Mouse (Mus musculus) hindbrain, embryonic 10.5 days (tissue): ENCODE data around the gene Wrap53. TPM values are rescaled to one million over a fixed set of nuclear protein-coding genes. Genes with fewer than 3 reads are reported as not detected.
"Not testable (repeated sequence)": the region's sequence is repeated elsewhere in the genome, so short reads cannot be mapped to it uniquely, and the experiment has no call there.

Experiments
- DNase-seq: peaks from one replicate; pipeline ENCODE4 v3.0.0-alpha.2; 2017; ENCODE audit warnings: low spot score
- H3K27ac ChIP-seq: fragments of 300-500 bp; sonication (generic); 2 replicates; pipeline ENCODE4 v1.5.1; 2016; ENCODE audit warnings: mild to moderate bottlenecking, moderate library complexity
- H3K27me3 ChIP-seq: fragments of 300-500 bp; sonication (generic); 2 replicates; pipeline ENCODE4 v1.6.1; 2016; ENCODE audit warnings: mild to moderate bottlenecking; ENCODE audit not compliant: poor library complexity, insufficient read depth, severe bottlenecking
- H3K36me3 ChIP-seq: fragments of 300-500 bp; sonication (generic); 2 replicates; pipeline ENCODE4 v1.6.1; 2016; ENCODE audit warnings: mild to moderate bottlenecking, moderate library complexity
- H3K4me1 ChIP-seq: fragments of 300-500 bp; sonication (generic); replicated peaks from 2 replicates; pipeline ENCODE4 v1.6.1; 2016; ENCODE audit warnings: mild to moderate bottlenecking
- H3K4me3 ChIP-seq: fragments of 300-500 bp; sonication (generic); 2 replicates; pipeline ENCODE4 v1.5.1; 2016; ENCODE audit warnings: mild to moderate bottlenecking, moderate library complexity
- H3K9me3 ChIP-seq: fragments of 300-500 bp; sonication (generic); 2 replicates; pipeline ENCODE4 v1.6.1; 2016; ENCODE audit warnings: mild to moderate bottlenecking, moderate library complexity
- WGBS: fragments of 180-500 bp; shearing (Covaris S2); methylation state at CpG from one replicate; pipeline ENCODE4 v1.1.7; 2016; 5-methylcytosine and 5-hydroxymethylcytosine counted together
- polyA plus RNA-seq: library from polyadenylated mRNA; unstranded; fragments of >200 nt; fragmentation: Nextera tagmentation; extraction: Ambion mirVana; gene quantifications from 2 replicates; pipeline ENCODE4 v1.2.1, GENCODE M21; 2016

Wrap53 gene
- 40.6 and 41.4 TPM in 2 replicates for polyA plus RNA-seq

- Histone ChIP-seq H3K27ac (peak within 1 kb of the TSS; percentile 95), H3K4me1 (peaks cover 57% of the 10 kb centered on the region), H3K36me3 (peaks cover 45% of the 10 kb centered on the region), H3K9me3 (no peaks in the 10 kb centered on the region), H3K27me3 (no peaks in the 10 kb centered on the region), H3K4me3 (peak within 1 kb of the TSS; percentile 92)
- WGBS, result 0% methylated on average over 13 of the region's 13 CpGs
- DNase-seq, result peak; percentile 92
Measured at GRCm38 (mm10) chr11:69580091-69580514, at the start of gene Wrap53, which contains the start of gene Trp53. Gene Wrap53 (minus strand): TSS chr11:69580255. Gene Trp53 (plus strand): TSS chr11:69580359.

GRCm38 (mm10) chr11:69629802-69630201 lies 49.7 kb upstream of the Wrap53 start:
- H3K4me3 ChIP-seq, result no peak overlapping the region
- H3K36me3 ChIP-seq, result no peaks in the 10 kb centered on the region
- WGBS, result 71% methylated on average over 1 of the region's 1 CpGs
- no peak overlapping the region for H3K27ac ChIP-seq
- no peaks in the 10 kb centered on the region for H3K9me3 ChIP-seq
- H3K27me3 ChIP-seq, result no peaks in the 10 kb centered on the region
- peaks cover 19% of the 10 kb centered on the region for H3K4me1 ChIP-seq
- no peak for DNase-seq

- Histone ChIP-seq H3K4me1 (peaks cover 9% of the 10 kb centered on the region; the same call in 1 of the 2 replicates), H3K36me3 (no peaks in the 10 kb centered on the region), H3K9me3 (no peaks in the 10 kb centered on the region), H3K27me3 (no peaks in the 10 kb centered on the region), H3K4me3 (no peak overlapping the region), H3K27ac (no peak overlapping the region)
- peak; percentile 86 for DNase-seq
- 36% methylated on average over 6 of the region's 6 CpGs for WGBS
Measured at GRCm38 (mm10) chr11:69628286-69628685, 48.2 kb upstream of the Wrap53 start.

- DNase-seq, H3K36me3 ChIP-seq, H3K27ac ChIP-seq, H3K9me3 ChIP-seq, H3K4me3 ChIP-seq, H3K27me3 ChIP-seq: not testable (repeated sequence)
- WGBS, result 94% methylated on average over 2 of the region's 2 CpGs
- peaks cover 22% of the 10 kb centered on the region for H3K4me1 ChIP-seq
Measured at GRCm38 (mm10) chr11:69624339-69624738, 44.3 kb upstream of the Wrap53 start.

GRCm38 (mm10) chr11:69623006-69623405 lies 43.0 kb upstream of the Wrap53 start:
- Histone ChIP-seq H3K4me3 (peak overlapping the region; percentile 64; the same call in 1 of the 2 replicates), H3K9me3 (no peaks in the 10 kb centered on the region), H3K27me3 (no peaks in the 10 kb centered on the region), H3K36me3 (no peaks in the 10 kb centered on the region), H3K4me1 (peaks cover 22% of the 10 kb centered on the region), H3K27ac (peak overlapping the region; percentile 94; the same call in 1 of the 2 replicates)
- DNase-seq, result no peak
- WGBS, result 65% methylated on average over 4 of the region's 4 CpGs

GRCm38 (mm10) chr11:69622406-69622805 lies 42.4 kb upstream of the Wrap53 start:
- Histone ChIP-seq H3K4me3 (peak overlapping the region; percentile 64), H3K27me3 (no peaks in the 10 kb centered on the region), H3K9me3 (no peaks in the 10 kb centered on the region), H3K4me1 (peaks cover 22% of the 10 kb centered on the region), H3K27ac (peak overlapping the region; percentile 94), H3K36me3 (no peaks in the 10 kb centered on the region)
- no peak for DNase-seq
- WGBS, result 52% methylated on average over 6 of the region's 6 CpGs

- H3K27ac ChIP-seq, result peak within 1 kb of the TSS; percentile 94
- peak within 1 kb of the TSS; percentile 64 for H3K4me3 ChIP-seq
- H3K9me3 ChIP-seq, result no peaks in the 10 kb centered on the region
- no peaks in the 10 kb centered on the region for H3K27me3 ChIP-seq
- peak; percentile 87 for DNase-seq
- WGBS, result 1% methylated on average over 20 of the region's 20 CpGs
- H3K4me1 ChIP-seq, result peaks cover 22% of the 10 kb centered on the region
- no peaks in the 10 kb centered on the region for H3K36me3 ChIP-seq
Measured at GRCm38 (mm10) chr11:69621571-69622268, 41.7 kb upstream of the Wrap53 start, which contains the start of gene Sat2. Gene Sat2 (plus strand): TSS chr11:69622024.

GRCm38 (mm10) chr11:69620394-69621081 lies 40.5 kb upstream of the Wrap53 start:
- DNase-seq, result no peak
- Histone ChIP-seq H3K9me3 (no peaks in the 10 kb centered on the region), H3K27ac (no peak overlapping the region), H3K27me3 (peaks cover 8% of the 10 kb centered on the region; the same call in 1 of the 2 replicates), H3K36me3 (no peaks in the 10 kb centered on the region), H3K4me1 (peaks cover 22% of the 10 kb centered on the region), H3K4me3 (no peak overlapping the region)
- 85% methylated on average over 7 of the region's 7 CpGs for WGBS

- Histone ChIP-seq H3K4me1 (peaks cover 24% of the 10 kb centered on the region), H3K27ac (no peak within 1 kb of the TSS), H3K36me3 (no peaks in the 10 kb centered on the region), H3K27me3 (peaks cover 17% of the 10 kb centered on the region; the same call in 1 of the 2 replicates), H3K4me3 (no peak within 1 kb of the TSS), H3K9me3 (no peaks in the 10 kb centered on the region)
- 73% methylated on average over 5 of the region's 5 CpGs for WGBS
- DNase-seq, result no peak
Measured at GRCm38 (mm10) chr11:69617805-69618204, 37.8 kb upstream of the Wrap53 start, which contains the start of gene Shbg. Gene Shbg (minus strand): TSS chr11:69617905.

- H3K36me3 ChIP-seq, result no peaks in the 10 kb centered on the region
- no peaks in the 10 kb centered on the region for H3K9me3 ChIP-seq
- DNase-seq, result no peak
- H3K27ac ChIP-seq, result no peak overlapping the region
- WGBS, result 55% methylated on average over 10 of the region's 10 CpGs
- H3K4me3 ChIP-seq, result no peak overlapping the region
- peaks cover 17% of the 10 kb centered on the region; the same call in 1 of the 2 replicates for H3K27me3 ChIP-seq
- H3K4me1 ChIP-seq, result peaks cover 14% of the 10 kb centered on the region
Measured at GRCm38 (mm10) chr11:69616781-69617180, 36.7 kb upstream of the Wrap53 start.

GRCm38 (mm10) chr11:69614257-69614588 lies 34.2 kb upstream of the Wrap53 start:
- not testable (repeated sequence) for H3K36me3 ChIP-seq, H3K9me3 ChIP-seq, H3K4me1 ChIP-seq, DNase-seq, H3K27ac ChIP-seq
- Histone ChIP-seq H3K4me3 (peak overlapping the region; percentile 34), H3K27me3 (peaks cover 17% of the 10 kb centered on the region; the same call in 1 of the 2 replicates)
- 48% methylated on average over 11 of the region's 11 CpGs for WGBS

- WGBS, result 9% methylated on average over 19 of the region's 19 CpGs
- DNase-seq, result peak; percentile 88
- Histone ChIP-seq H3K36me3 (no peaks in the 10 kb centered on the region), H3K27ac (peak overlapping the region; percentile 82), H3K27me3 (peaks cover 17% of the 10 kb centered on the region; the same call in 1 of the 2 replicates), H3K4me1 (peaks cover 9% of the 10 kb centered on the region), H3K9me3 (no peaks in the 10 kb centered on the region), H3K4me3 (peak overlapping the region; percentile 34)
Measured at GRCm38 (mm10) chr11:69613553-69614256, 33.6 kb upstream of the Wrap53 start.
